Mouse (Mus musculus): Measurements from ENCODE around the gene Tlnrd1. TPM values are rescaled to one million over a fixed set of nuclear protein-coding genes. Genes with fewer than 3 reads are reported as not detected.

Tlnrd1 gene
- total and polyA plus RNA-seq, 2 experiments from 2014 or later, result 6.2 to 44.6 TPM

GRCm38 (mm10) chr7:83884921-83885532, 922 bp upstream of the Tlnrd1 start:
- Histone ChIP-seq H3K4me2 (ENCODE audit: low read depth, low read length) (peak overlapping the region; percentile 93), H3K4me1 (ENCODE audit: control insufficient read depth, insufficient read depth) (peaks cover 16% of the 10 kb centered on the region), H3K9ac (replicated peaks; ENCODE audit: low read depth, low read length) (peak overlapping the region; percentile 93), H3K27ac (ENCODE audit: low read depth) (peak overlapping the region; percentile 90), H3K4me3 (ENCODE audit: low read depth, low read length) (peak overlapping the region; percentile 87), H3K27me3 (ENCODE audit: control insufficient read depth, insufficient read depth, low read length) (no peaks in the 10 kb centered on the region), H3K9me3 (replicated peaks; ENCODE audit: control insufficient read depth, low read length) (no peaks in the 10 kb centered on the region), H3K36me3 (replicated peaks; ENCODE audit: control insufficient read depth, insufficient read depth, low read length) (no peaks in the 10 kb centered on the region)
- TF ChIP-seq CTCF (IDR thresholded peaks at IDR 0.05; ENCODE audit: low read depth) (no peak), EP300 (IDR thresholded peaks at IDR 0.05; ENCODE audit: low read depth) (no peak)
- peak; percentile 38 for DNase-seq (ENCODE audit: low spot score)
- no peak for ATAC-seq (ENCODE audit: insufficient read depth, low read depth)
- 28% methylated on average over 6 of the region's 6 CpGs for WGBS

- H3K27ac ChIP-seq (ENCODE audit: low read depth), result peak overlapping the region; percentile 90
- peak overlapping the region; percentile 93 for H3K4me2 ChIP-seq (ENCODE audit: low read depth, low read length)
- ATAC-seq (ENCODE audit: insufficient read depth, low read depth) (peak; percentile 79), DNase-seq (ENCODE audit: low spot score) (peak; percentile 72)
- WGBS, result under 1% methylated on average over 82 of the region's 91 CpGs
- no peaks in the 10 kb centered on the region for H3K9me3 ChIP-seq (replicated peaks; ENCODE audit: control insufficient read depth, low read length)
- H3K9ac ChIP-seq (replicated peaks; ENCODE audit: low read depth, low read length), result peak overlapping the region; percentile 93
- peaks cover 27% of the 10 kb centered on the region for H3K4me1 ChIP-seq (ENCODE audit: control insufficient read depth, insufficient read depth)
- no peaks in the 10 kb centered on the region for H3K36me3 ChIP-seq (replicated peaks; ENCODE audit: control insufficient read depth, insufficient read depth, low read length)
- peak overlapping the region; percentile 87 for H3K4me3 ChIP-seq (ENCODE audit: low read depth, low read length)
- no peaks in the 10 kb centered on the region for H3K27me3 ChIP-seq (ENCODE audit: control insufficient read depth, insufficient read depth, low read length)
- TF ChIP-seq EP300 (IDR thresholded peaks at IDR 0.05; ENCODE audit: low read depth), result no peak
- TF ChIP-seq CTCF (IDR thresholded peaks at IDR 0.05; ENCODE audit: low read depth), result no peak
These were observed 657 bp downstream of the Tlnrd1 start for GRCm38 (mm10) chr7:83883276-83884020.

GRCm38 (mm10) chr7:83882633-83883275, 1.4 kb downstream of the Tlnrd1 start:
- Histone ChIP-seq H3K4me3 (ENCODE audit: low read depth, low read length) (peak overlapping the region; percentile 87), H3K9me3 (replicated peaks; ENCODE audit: control insufficient read depth, low read length) (no peaks in the 10 kb centered on the region), H3K27me3 (ENCODE audit: control insufficient read depth, insufficient read depth, low read length) (no peaks in the 10 kb centered on the region), H3K4me2 (ENCODE audit: low read depth, low read length) (peak overlapping the region; percentile 93), H3K4me1 (ENCODE audit: control insufficient read depth, insufficient read depth) (peaks cover 27% of the 10 kb centered on the region), H3K9ac (replicated peaks; ENCODE audit: low read depth, low read length) (peak overlapping the region; percentile 93), H3K36me3 (replicated peaks; ENCODE audit: control insufficient read depth, insufficient read depth, low read length) (0 out of 2 replicates have a peak, but pooled peaks cover 5% of the 10 kb centered on the region), H3K27ac (ENCODE audit: low read depth) (peak overlapping the region; percentile 90)
- WGBS, result 15% methylated on average over 52 of the region's 56 CpGs
- TF ChIP-seq CTCF (IDR thresholded peaks at IDR 0.05; ENCODE audit: low read depth), result no peak
- no peak for TF ChIP-seq EP300 (IDR thresholded peaks at IDR 0.05; ENCODE audit: low read depth)
- ATAC-seq (ENCODE audit: insufficient read depth, low read depth), result peak; percentile 21; the same call in 1 of the 2 replicates
- peak; percentile 50 for DNase-seq (ENCODE audit: low spot score)

- 72% methylated on average over 33 of the region's 35 CpGs for WGBS
- Histone ChIP-seq H3K36me3 (replicated peaks; ENCODE audit: control insufficient read depth, insufficient read depth, low read length) (0 out of 2 replicates have a peak, but pooled peaks cover 5% of the 10 kb centered on the region), H3K4me3 (ENCODE audit: low read depth, low read length) (peak overlapping the region; percentile 87), H3K4me1 (ENCODE audit: control insufficient read depth, insufficient read depth) (peaks cover 27% of the 10 kb centered on the region), H3K27me3 (ENCODE audit: control insufficient read depth, insufficient read depth, low read length) (no peaks in the 10 kb centered on the region), H3K27ac (ENCODE audit: low read depth) (peak overlapping the region; percentile 90; the same call in 1 of the 2 replicates), H3K4me2 (ENCODE audit: low read depth, low read length) (peak overlapping the region; percentile 93), H3K9ac (replicated peaks; ENCODE audit: low read depth, low read length) (peak overlapping the region; percentile 93), H3K9me3 (replicated peaks; ENCODE audit: control insufficient read depth, low read length) (no peaks in the 10 kb centered on the region)
- DNase-seq (ENCODE audit: low spot score) (no peak), ATAC-seq (ENCODE audit: insufficient read depth, low read depth) (no peak)
- TF ChIP-seq CTCF (IDR thresholded peaks at IDR 0.05; ENCODE audit: low read depth), result no peak
- TF ChIP-seq EP300 (IDR thresholded peaks at IDR 0.05; ENCODE audit: low read depth), result no peak
These were observed 1.9 kb downstream of the Tlnrd1 start for GRCm38 (mm10) chr7:83882150-83882632.

GRCm38 (mm10) chr7:83878676-83879448, 5.2 kb downstream of the Tlnrd1 start:
- no peaks in the 10 kb centered on the region for H3K27me3 ChIP-seq (ENCODE audit: control insufficient read depth, insufficient read depth, low read length)
- no peak for ATAC-seq (ENCODE audit: insufficient read depth, low read depth)
- H3K9ac ChIP-seq (replicated peaks; ENCODE audit: low read depth, low read length), result no peak overlapping the region
- H3K9me3 ChIP-seq (replicated peaks; ENCODE audit: control insufficient read depth, low read length), result no peaks in the 10 kb centered on the region
- H3K4me1 ChIP-seq (ENCODE audit: control insufficient read depth, insufficient read depth), result peaks cover 27% of the 10 kb centered on the region
- DNase-seq (ENCODE audit: low spot score), result no peak
- peak overlapping the region; percentile 93 for H3K4me2 ChIP-seq (ENCODE audit: low read depth, low read length)
- no peak for TF ChIP-seq CTCF (IDR thresholded peaks at IDR 0.05; ENCODE audit: low read depth)
- TF ChIP-seq EP300 (IDR thresholded peaks at IDR 0.05; ENCODE audit: low read depth), result no peak
- H3K36me3 ChIP-seq (replicated peaks; ENCODE audit: control insufficient read depth, insufficient read depth, low read length), result peaks cover 5% of the 10 kb centered on the region; the same call in 1 of the 2 replicates
- WGBS, result 35% methylated on average over 5 of the region's 5 CpGs
- peak overlapping the region; percentile 87; the same call in 1 of the 2 replicates for H3K4me3 ChIP-seq (ENCODE audit: low read depth, low read length)
- 0 out of 2 replicates have a peak overlapping the region, but pooled peaks have one; percentile 26 for H3K27ac ChIP-seq (ENCODE audit: low read depth)
